Mouse (Mus musculus) liver, adult 2 months (tissue): ENCODE data around the gene Zfp622.

Source experiments
- CTCF ChIP-seq: fragments of 200-500 bp; IDR thresholded peaks from 2 replicates; pipeline ENCODE4 v1.5.1; 2011; ENCODE audit warnings: low read depth, low read length, control low read depth
- POLR2A ChIP-seq: fragments of 200-500 bp; IDR thresholded peaks from 2 replicates; pipeline ENCODE4 v1.6.1; 2011; ENCODE audit warnings: low read length, control low read depth; ENCODE audit not compliant: insufficient read depth; ENCODE audit errors: extremely low read depth

DNA sequence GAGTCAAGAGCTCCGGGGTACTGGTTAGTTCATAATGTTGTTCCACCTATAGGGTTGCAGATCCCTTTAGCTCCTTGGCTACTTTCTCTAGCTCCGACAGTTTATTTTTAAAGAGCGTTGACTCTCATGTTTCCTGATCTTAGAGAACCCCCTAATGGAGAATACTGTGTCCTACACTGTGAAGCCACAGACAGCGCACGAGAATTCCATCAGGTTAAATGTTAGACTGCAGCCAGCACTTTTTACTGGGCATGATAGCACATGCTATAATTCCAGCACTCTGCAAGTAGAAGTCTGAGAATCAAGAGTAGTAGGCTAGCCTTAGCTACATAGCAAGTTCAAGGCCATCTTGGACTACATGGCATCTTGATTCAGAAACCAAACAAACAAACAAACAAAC, 24.8 kb upstream of the Zfp622 start:
- TF ChIP-seq CTCF, result no peak
- no peak for TF ChIP-seq POLR2A
